Mouse (Mus musculus) heart, embryonic 14.5 days (tissue): ENCODE measurements around the gene Cnr1. TPM values are rescaled to one million over a fixed set of nuclear protein-coding genes. Genes with fewer than 3 reads are reported as not detected.

Experiments used
- ATAC-seq: fragments of 200-750 bp; cut with Nextera tagmentation; 2 replicates; pipeline ENCODE4 v1.8.0; 2017; ENCODE audit warnings: low read depth, moderate TSS enrichment; ENCODE audit not compliant: insufficient number of reproducible peaks, insufficient read depth, low FRiP score
- H3K27ac ChIP-seq, 2 experiments: fragments of 200-500 bp in 1 of 2; fragments of 300-500 bp in 1 of 2; sonication (generic) in 1 of 2; replicated peaks in 1 of 2; 2 replicates each; pipeline ENCODE4 v1.5.1; 2012 to 2014; ENCODE audit warnings: low read depth in 2 of 2, low read length in 2 of 2, control low read depth in 1 of 2, mild to moderate bottlenecking in 1 of 2, mixed read lengths in 1 of 2; ENCODE audit not compliant: control insufficient read depth in 1 of 2, insufficient read depth in 1 of 2
- H3K27me3 ChIP-seq: fragments of 300-500 bp; sonication (generic); 2 replicates; pipeline ENCODE4 v1.6.1; 2014; ENCODE audit warnings: mild to moderate bottlenecking, low read length, control low read depth; ENCODE audit not compliant: control insufficient read depth, insufficient read depth
- H3K36me3 ChIP-seq: fragments of 300-500 bp; sonication (generic); 2 replicates; pipeline ENCODE4 v1.6.1; 2014; ENCODE audit warnings: mild to moderate bottlenecking, control low read depth, low read length, mixed read lengths; ENCODE audit not compliant: control insufficient read depth, insufficient read depth
- H3K4me1 ChIP-seq, 2 experiments: fragments of 200-500 bp in 1 of 2; fragments of 300-500 bp in 1 of 2; sonication (generic) in 1 of 2; 2 replicates each; pipeline ENCODE4 v1.6.1; 2012 to 2014; ENCODE audit warnings: low read length in 2 of 2, control low read depth in 1 of 2, mixed read lengths in 1 of 2; ENCODE audit not compliant: control insufficient read depth in 2 of 2, insufficient read depth in 2 of 2
- H3K4me2 ChIP-seq: fragments of 300-500 bp; sonication (generic); 2 replicates; pipeline ENCODE4 v1.6.1; 2014; ENCODE audit warnings: mild to moderate bottlenecking, low read length
- H3K4me3 ChIP-seq, 2 experiments: fragments of 200-500 bp in 1 of 2; fragments of 300-500 bp in 1 of 2; sonication (generic) in 1 of 2; 2 replicates each; pipeline ENCODE4 v1.5.1; 2012 to 2014; ENCODE audit warnings: low read length in 2 of 2, mild to moderate bottlenecking in 2 of 2, control low read depth in 1 of 2, low read depth in 1 of 2, moderate library complexity in 1 of 2; ENCODE audit not compliant: control insufficient read depth in 1 of 2, insufficient read depth in 1 of 2
- H3K9ac ChIP-seq: fragments of 300-500 bp; sonication (generic); 2 replicates; pipeline ENCODE4 v1.6.1; 2014; ENCODE audit warnings: mild to moderate bottlenecking, low read length
- H3K9me3 ChIP-seq: fragments of 300-500 bp; sonication (generic); 2 replicates; pipeline ENCODE4 v1.6.1; 2016; ENCODE audit warnings: low read length, control low read depth; ENCODE audit not compliant: control insufficient read depth
- WGBS: fragments of 180-500 bp; shearing (Covaris S2); extraction: QIAGEN DNeasy Blood & Tissue Kit; methylation state at CpG from one replicate; pipeline ENCODE4 v1.1.7; 2014; 5-methylcytosine and 5-hydroxymethylcytosine counted together
- polyA plus RNA-seq: library from polyadenylated mRNA; unstranded; fragments of >200 nt; fragmentation: Nextera tagmentation; extraction: Ambion mirVana; gene quantifications from 2 replicates; pipeline ENCODE4 v1.2.1, GENCODE M21; 2014

Gene Cnr1
- polyA plus RNA-seq, 1 experiment from 2014 or later = 0.24 TPM

DNA sequence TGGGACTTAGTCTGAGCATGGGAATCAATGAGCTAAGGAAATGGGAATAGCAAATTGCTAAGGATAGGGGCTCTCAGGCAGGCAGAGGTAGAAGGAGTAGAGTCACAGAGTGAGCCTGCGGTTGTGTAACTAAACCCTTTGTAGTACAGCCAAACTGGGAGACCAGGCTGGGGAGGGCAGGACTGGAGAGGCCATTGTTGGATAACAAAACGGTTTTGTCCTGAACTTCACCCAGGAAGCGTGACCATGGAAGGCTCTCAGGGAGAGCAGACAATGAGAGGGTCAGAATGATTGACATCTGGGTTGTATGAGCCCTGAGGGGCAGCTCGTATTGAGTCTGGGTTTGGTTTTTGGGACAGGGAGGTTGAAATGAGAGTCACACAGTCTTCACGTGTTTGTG lies 17.2 kb downstream of the Cnr1 start:
- Histone ChIP-seq H3K4me1 (no peaks in the 10 kb centered on the region), H3K36me3 (no peaks in the 10 kb centered on the region), H3K27me3 (no peaks in the 10 kb centered on the region), H3K4me2 (no peak overlapping the region), H3K9me3 (no peaks in the 10 kb centered on the region), H3K27ac (no peak overlapping the region), H3K9ac (no peak overlapping the region), H3K4me3 (no peak overlapping the region)
- ATAC-seq = no peak
- WGBS = 68% methylated on average over 5 of the region's 5 CpGs

DNA sequence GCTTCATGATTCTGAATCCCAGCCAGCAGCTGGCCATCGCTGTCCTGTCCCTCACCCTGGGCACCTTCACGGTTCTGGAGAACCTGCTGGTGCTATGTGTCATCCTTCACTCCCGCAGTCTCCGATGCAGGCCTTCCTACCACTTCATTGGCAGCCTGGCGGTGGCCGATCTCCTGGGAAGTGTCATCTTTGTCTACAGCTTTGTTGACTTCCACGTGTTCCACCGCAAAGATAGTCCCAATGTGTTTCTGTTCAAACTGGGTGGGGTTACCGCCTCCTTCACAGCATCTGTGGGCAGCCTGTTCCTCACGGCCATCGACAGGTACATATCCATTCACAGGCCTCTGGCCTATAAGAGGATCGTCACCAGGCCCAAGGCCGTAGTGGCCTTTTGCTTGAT lies 19.5 kb downstream of the Cnr1 start:
- Histone ChIP-seq H3K4me2 (no peak overlapping the region), H3K36me3 (no peaks in the 10 kb centered on the region), H3K27me3 (no peaks in the 10 kb centered on the region), H3K9ac (no peak overlapping the region), H3K4me3 (no peak overlapping the region), H3K4me1 (no peaks in the 10 kb centered on the region), H3K27ac (no peak overlapping the region), H3K9me3 (no peaks in the 10 kb centered on the region)
- WGBS = 89% methylated on average over 13 of the region's 13 CpGs
- no peak for ATAC-seq

DNA sequence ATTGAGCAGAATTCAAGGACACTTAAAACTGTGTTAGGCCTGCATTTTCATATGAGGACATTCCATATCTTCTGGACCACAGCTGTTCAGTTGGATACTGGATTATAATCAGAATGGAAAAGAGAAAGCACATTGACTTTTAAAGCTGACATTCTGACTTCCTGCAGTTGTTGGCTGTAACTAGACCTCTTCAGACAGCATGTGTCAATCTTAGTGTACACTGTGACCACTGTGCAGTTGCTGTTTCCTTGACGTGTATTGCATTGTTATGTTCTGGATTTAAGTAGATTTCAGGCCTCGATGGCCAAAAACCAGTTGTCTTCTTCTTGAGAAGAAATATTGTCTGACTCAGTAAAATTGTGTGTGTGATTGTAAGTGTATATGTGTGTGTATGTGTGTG lies 21.3 kb downstream of the Cnr1 start:
- no peak overlapping the region for H3K4me3 ChIP-seq
- no peak for ATAC-seq
- no peaks in the 10 kb centered on the region for H3K9me3 ChIP-seq
- WGBS = 75% methylated on average over 2 of the region's 2 CpGs
- no peaks in the 10 kb centered on the region for H3K4me1 ChIP-seq
- no peaks in the 10 kb centered on the region for H3K36me3 ChIP-seq
- H3K9ac ChIP-seq = no peak overlapping the region
- H3K4me2 ChIP-seq = no peak overlapping the region
- H3K27ac ChIP-seq = no peak overlapping the region
- no peaks in the 10 kb centered on the region for H3K27me3 ChIP-seq

DNA sequence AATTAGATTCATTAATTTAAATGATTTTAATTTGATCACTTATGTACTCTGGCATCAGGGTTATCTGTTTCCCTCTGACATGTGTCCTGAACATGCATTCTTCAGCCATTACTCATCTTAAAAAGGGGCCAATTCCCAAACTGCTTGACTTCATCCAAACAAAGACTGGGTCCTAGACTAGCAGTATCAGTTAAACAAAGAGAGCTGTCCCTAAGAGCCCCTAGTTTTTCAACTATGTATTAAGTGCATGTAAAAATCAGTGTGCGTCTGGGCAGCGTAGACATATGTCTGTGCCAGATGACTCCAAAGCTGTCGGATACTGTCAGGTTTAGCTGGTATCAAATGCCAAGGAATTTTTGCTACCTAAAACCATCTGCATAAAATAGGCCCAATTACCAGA lies 23.2 kb downstream of the Cnr1 start:
- no peaks in the 10 kb centered on the region for H3K27me3 ChIP-seq
- no peak for ATAC-seq
- H3K4me3 ChIP-seq = no peak overlapping the region
- no peak overlapping the region for H3K4me2 ChIP-seq
- H3K27ac ChIP-seq = no peak overlapping the region
- no peaks in the 10 kb centered on the region for H3K9me3 ChIP-seq
- H3K36me3 ChIP-seq = no peaks in the 10 kb centered on the region
- no peak overlapping the region for H3K9ac ChIP-seq
- 75% methylated on average over 3 of the region's 3 CpGs for WGBS
- no peaks in the 10 kb centered on the region for H3K4me1 ChIP-seq

DNA sequence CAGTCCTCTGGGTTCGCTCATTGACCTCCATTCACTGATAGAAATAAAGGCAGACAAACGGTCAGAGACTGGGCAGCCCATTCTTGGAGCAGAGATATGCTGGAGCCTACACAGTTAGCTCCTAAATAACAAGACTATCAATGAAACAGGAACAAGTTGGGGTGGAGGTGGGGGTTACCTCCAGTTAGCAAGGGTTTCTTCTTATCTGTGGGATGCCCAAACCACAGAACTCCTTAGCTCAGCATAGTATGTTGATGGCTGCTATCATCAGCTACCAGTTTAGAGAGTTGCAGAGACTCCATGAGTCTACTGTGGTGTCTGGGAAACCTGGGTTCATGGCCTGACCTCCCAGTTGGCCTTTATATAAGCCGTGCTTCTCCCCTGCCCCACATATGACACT lies 33.0 kb downstream of the Cnr1 start:
- Histone ChIP-seq H3K4me2 (no peak overlapping the region), H3K9ac (no peak overlapping the region), H3K36me3 (no peaks in the 10 kb centered on the region), H3K4me1 (no peaks in the 10 kb centered on the region), H3K27ac (no peak overlapping the region), H3K27me3 (no peaks in the 10 kb centered on the region), H3K9me3 (0 out of 2 replicates have a peak, but pooled peaks cover 4% of the 10 kb centered on the region), H3K4me3 (no peak overlapping the region)
- WGBS = 58% methylated on average over 3 of the region's 3 CpGs
- ATAC-seq = no peak

DNA sequence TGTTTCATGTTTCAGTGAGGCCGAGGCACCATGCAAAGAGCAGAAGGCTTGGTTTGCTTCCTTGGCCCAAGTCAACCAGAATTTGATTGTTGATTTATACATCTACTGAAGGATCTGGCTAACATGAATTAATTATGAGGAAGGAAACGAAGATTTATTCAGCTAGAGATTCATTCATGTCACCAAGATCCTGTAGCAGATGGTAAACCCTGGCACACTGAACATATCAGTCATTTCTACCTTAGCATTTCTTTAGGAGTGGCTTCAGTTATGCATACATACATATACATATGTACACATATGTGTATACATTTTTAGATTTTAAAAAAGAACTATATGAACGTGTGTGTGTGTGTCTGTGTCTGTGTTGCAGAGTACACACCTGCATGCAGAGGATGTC lies 34.1 kb downstream of the Cnr1 start:
- H3K4me1 ChIP-seq = no peaks in the 10 kb centered on the region
- no peak overlapping the region for H3K4me3 ChIP-seq
- WGBS = 76% methylated on average over 3 of the region's 3 CpGs
- no peaks in the 10 kb centered on the region for H3K27me3 ChIP-seq
- no peak overlapping the region for H3K4me2 ChIP-seq
- no peak overlapping the region for H3K27ac ChIP-seq
- H3K9me3 ChIP-seq = 0 out of 2 replicates have a peak, but pooled peaks cover 4% of the 10 kb centered on the region
- no peak for ATAC-seq
- H3K36me3 ChIP-seq = no peaks in the 10 kb centered on the region
- H3K9ac ChIP-seq = no peak overlapping the region

DNA sequence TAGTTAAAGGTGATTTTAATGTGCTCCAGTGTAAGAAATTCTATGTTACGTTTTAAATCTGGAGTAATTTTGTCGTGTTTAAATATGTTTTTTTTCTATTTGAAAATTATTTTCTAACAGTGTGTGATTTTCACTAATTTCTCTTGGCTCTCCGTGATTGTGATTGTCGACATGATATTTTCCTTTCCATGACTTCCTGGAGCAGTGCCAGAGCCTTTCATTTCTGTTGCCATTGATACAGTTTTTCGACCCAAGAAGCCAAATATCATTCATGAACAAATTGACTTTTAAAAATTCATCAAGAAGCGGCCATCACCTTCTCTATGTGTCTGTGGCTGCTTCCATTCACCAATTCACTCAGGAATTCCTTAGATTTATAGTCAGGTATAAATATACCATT lies 35.4 kb downstream of the Cnr1 start:
- Histone ChIP-seq H3K4me1 (no peaks in the 10 kb centered on the region), H3K4me3 (no peak overlapping the region), H3K9me3 (no peaks in the 10 kb centered on the region), H3K27me3 (no peaks in the 10 kb centered on the region), H3K4me2 (no peak overlapping the region), H3K9ac (no peak overlapping the region), H3K27ac (no peak overlapping the region), H3K36me3 (no peaks in the 10 kb centered on the region)
- ATAC-seq = no peak
- WGBS = 77% methylated on average over 6 of the region's 6 CpGs

DNA sequence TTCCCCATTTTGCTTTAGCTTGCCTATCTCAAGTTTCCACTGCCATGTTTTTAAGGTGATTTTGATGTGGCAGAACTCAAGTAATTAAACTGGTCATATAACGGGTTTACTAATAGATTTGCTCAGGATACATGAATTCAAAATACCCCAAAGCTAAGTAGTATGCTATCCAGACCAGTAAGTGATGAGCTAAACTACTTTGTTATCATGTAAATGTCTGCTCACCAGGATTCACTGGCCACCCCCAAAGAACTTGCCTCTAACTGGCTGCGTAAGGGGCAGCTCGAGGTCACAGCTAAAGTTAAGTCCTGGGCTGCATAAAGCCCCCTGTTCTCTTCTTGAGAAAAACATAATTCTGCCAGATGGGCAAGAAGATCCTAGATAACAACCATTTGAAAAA lies 46.3 kb downstream of the Cnr1 start:
- Histone ChIP-seq H3K9ac (no peak overlapping the region), H3K9me3 (no peaks in the 10 kb centered on the region), H3K4me3 (no peak overlapping the region), H3K4me2 (no peak overlapping the region), H3K4me1 (no peaks in the 10 kb centered on the region), H3K27ac (no peak overlapping the region), H3K27me3 (no peaks in the 10 kb centered on the region), H3K36me3 (no peaks in the 10 kb centered on the region)
- 69% methylated on average over 3 of the region's 3 CpGs for WGBS
- no peak for ATAC-seq
